Mouse (Mus musculus) left cerebral cortex, postnatal 14 days (tissue): Measurements from ENCODE around the gene Prdm1. TPM values are rescaled to one million over a fixed set of nuclear protein-coding genes. Genes with fewer than 3 reads are reported as not detected.

ENCODE experiments used
- DNase-seq, 2 experiments: peaks; one replicate each; pipeline ENCODE4 v3.0.0; 2021 to 2022; ENCODE audit warnings: low spot score in 2 of 2, mixed read lengths in 1 of 2
- intact Hi-C: fragments of 180-260 bp; cut with DNase I; formaldehyde crosslinking; loops from one replicate; pipeline ENCODE4 v1.15.1; 2025
- total RNA-seq, 2 experiments: library from RNA; stranded (reverse); gene quantifications; 2 replicates each; pipeline ENCODE4 v1.2.3; 2021

The Prdm1 gene
- total RNA-seq, 2 experiments from 2014 or later, result 1.2 to 1.4 TPM

GRCm38 (mm10) chr10:44432235-44432634 lies 96.1 kb downstream of the Prdm1 start:
- intact Hi-C loops, result no loop called here
- no peak for DNase-seq

- DNase-seq, result no peak
- intact Hi-C loops, result no loop called here
Measured at GRCm38 (mm10) chr10:44431689-44432088, 96.6 kb downstream of the Prdm1 start.

GRCm38 (mm10) chr10:44429177-44429888 lies 99.0 kb downstream of the Prdm1 start:
- intact Hi-C loops, result no loop called here

GRCm38 (mm10) chr10:44427891-44428361 lies 100.4 kb downstream of the Prdm1 start:
- intact Hi-C loops, result no loop called here
- DNase-seq, result no peak

More at GRCm38 (mm10) chr10:44429177-44429888, 99.0 kb downstream of the Prdm1 start:
- no peak for DNase-seq

GRCm38 (mm10) chr10:44427426-44427825 lies 100.9 kb downstream of the Prdm1 start:
- intact Hi-C loops, result no loop called here
- DNase-seq, result no peak

GRCm38 (mm10) chr10:44425013-44425412 lies 103.3 kb downstream of the Prdm1 start:
- intact Hi-C loops, result no loop called here
- no peak for DNase-seq

- intact Hi-C loops, result no loop called here
- no peak for DNase-seq
Measured at GRCm38 (mm10) chr10:44421896-44422295, 106.4 kb downstream of the Prdm1 start.

GRCm38 (mm10) chr10:44420211-44420610 lies 108.1 kb downstream of the Prdm1 start:
- intact Hi-C loops, result no loop called here
- DNase-seq, result no peak

- intact Hi-C loops, result no loop called here
Measured at GRCm38 (mm10) chr10:44418901-44419300, 109.4 kb downstream of the Prdm1 start.

GRCm38 (mm10) chr10:44415576-44415975 lies 112.7 kb downstream of the Prdm1 start:
- no peak for DNase-seq
- intact Hi-C loops, result no loop called here

More at GRCm38 (mm10) chr10:44418901-44419300, 109.4 kb downstream of the Prdm1 start:
- DNase-seq, result no peak

GRCm38 (mm10) chr10:44409958-44410357 lies 118.3 kb downstream of the Prdm1 start:
- DNase-seq, result no peak
- intact Hi-C loops, result no loop called here

GRCm38 (mm10) chr10:44409054-44409453 lies 119.2 kb downstream of the Prdm1 start:
- DNase-seq, result no peak
- intact Hi-C loops, result no loop called here

- intact Hi-C loops, result no loop called here
- DNase-seq, result no peak
Measured at GRCm38 (mm10) chr10:44403415-44403814, 124.9 kb downstream of the Prdm1 start.

- intact Hi-C loops, result no loop called here
- DNase-seq, result peak in 1 of 2 experiments; percentile 33
Measured at GRCm38 (mm10) chr10:44401600-44401999, 126.7 kb downstream of the Prdm1 start.

- DNase-seq, result no peak
- intact Hi-C loops, result no loop called here
Measured at GRCm38 (mm10) chr10:44400602-44401001, 127.7 kb downstream of the Prdm1 start.

GRCm38 (mm10) chr10:44400119-44400518 lies 128.2 kb downstream of the Prdm1 start:
- DNase-seq, result no peak
- intact Hi-C loops, result no loop called here

GRCm38 (mm10) chr10:44392855-44393254 lies 135.4 kb downstream of the Prdm1 start:
- intact Hi-C loops, result no loop called here
- no peak for DNase-seq

- intact Hi-C loops, result no loop called here
- no peak for DNase-seq
Measured at GRCm38 (mm10) chr10:44391509-44392290, 136.6 kb downstream of the Prdm1 start.

- no peak for DNase-seq
- intact Hi-C loops, result no loop called here
Measured at GRCm38 (mm10) chr10:44390286-44390685, 138.0 kb downstream of the Prdm1 start.

- intact Hi-C loops, result no loop called here
- DNase-seq, result no peak
Measured at GRCm38 (mm10) chr10:44388706-44389233, 139.5 kb downstream of the Prdm1 start.
